Mouse (Mus musculus) kidney, embryonic 14.5 days (tissue): ENCODE measurements around the gene Lrp8. TPM values are rescaled to one million over a fixed set of nuclear protein-coding genes. Genes with fewer than 3 reads are reported as not detected.

Experiments used
- ATAC-seq: fragments of 200-750 bp; cut with Nextera tagmentation; 2 replicates; pipeline ENCODE4 v1.8.0; 2017; ENCODE audit warnings: moderate number of reproducible peaks, mild to moderate bottlenecking, moderate TSS enrichment, moderate library complexity; ENCODE audit not compliant: low FRiP score, low TSS enrichment
- H3K27ac ChIP-seq: fragments of 300-500 bp; sonication (generic); 2 replicates; pipeline ENCODE4 v1.5.1; 2014; ENCODE audit warnings: low read depth, mild to moderate bottlenecking, low read length, moderate library complexity, mixed read lengths
- H3K27me3 ChIP-seq: fragments of 300-500 bp; sonication (generic); 2 replicates; pipeline ENCODE4 v1.6.1; 2014; ENCODE audit warnings: mild to moderate bottlenecking, low read length; ENCODE audit not compliant: control insufficient read depth, insufficient read depth
- H3K36me3 ChIP-seq: fragments of 300-500 bp; sonication (generic); 2 replicates; pipeline ENCODE4 v1.6.1; 2014; ENCODE audit warnings: low read length, mixed read lengths; ENCODE audit not compliant: control insufficient read depth, insufficient read depth
- H3K4me1 ChIP-seq: fragments of 300-500 bp; sonication (generic); 2 replicates; pipeline ENCODE4 v1.6.1; 2014; ENCODE audit warnings: low read length, mixed read lengths; ENCODE audit not compliant: control insufficient read depth, insufficient read depth
- H3K4me2 ChIP-seq: fragments of 300-500 bp; sonication (generic); replicated peaks from 2 replicates; pipeline ENCODE4 v1.6.1; 2014; ENCODE audit warnings: low read depth, mild to moderate bottlenecking, low read length
- H3K4me3 ChIP-seq: fragments of 300-500 bp; sonication (generic); 2 replicates; pipeline ENCODE4 v1.5.1; 2014; ENCODE audit warnings: mild to moderate bottlenecking, low read length
- H3K9ac ChIP-seq: fragments of 300-500 bp; sonication (generic); 2 replicates; pipeline ENCODE4 v1.6.1; 2014; ENCODE audit warnings: low read depth, mild to moderate bottlenecking, low read length, moderate library complexity
- H3K9me3 ChIP-seq: fragments of 300-500 bp; sonication (generic); 2 replicates; pipeline ENCODE4 v1.6.1; 2016; ENCODE audit warnings: low read length; ENCODE audit not compliant: control insufficient read depth
- WGBS: fragments of 180-500 bp; shearing (Covaris S2); extraction: QIAGEN DNeasy Blood & Tissue Kit; methylation state at CpG from one replicate; pipeline ENCODE4 v1.1.7; 2014; 5-methylcytosine and 5-hydroxymethylcytosine counted together
- polyA plus RNA-seq: library from polyadenylated mRNA; unstranded; fragments of >200 nt; fragmentation: Nextera tagmentation; extraction: Ambion mirVana; gene quantifications from 2 replicates; pipeline ENCODE4 v1.2.1, GENCODE M21; 2014

Lrp8 gene
- polyA plus RNA-seq, 1 experiment from 2014 or later = 4.2 TPM

DNA sequence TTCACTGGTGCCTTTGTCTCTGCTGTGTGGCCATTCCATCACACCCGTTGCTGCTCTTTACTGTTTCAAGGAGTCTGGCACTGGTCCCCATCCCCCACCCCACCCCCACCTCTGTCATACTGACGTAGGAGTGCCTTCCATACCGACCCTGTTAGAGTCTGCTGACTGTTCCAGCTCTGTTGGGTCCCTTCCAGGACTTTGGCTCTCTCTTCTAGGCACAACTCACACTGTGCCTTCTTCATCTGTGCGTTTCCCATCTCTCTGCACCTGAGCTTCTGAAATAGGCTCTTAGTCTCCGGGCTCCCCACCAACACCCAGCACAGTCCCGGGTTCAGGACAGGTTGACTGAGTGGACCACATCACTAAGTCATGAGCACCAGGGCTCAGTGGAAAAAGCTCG lies 44.7 kb downstream of the Lrp8 start:
- Histone ChIP-seq H3K4me3 (no peak overlapping the region), H3K27me3 (peaks cover 6% of the 10 kb centered on the region), H3K36me3 (no peaks in the 10 kb centered on the region), H3K9me3 (no peaks in the 10 kb centered on the region), H3K27ac (no peak overlapping the region), H3K4me1 (no peaks in the 10 kb centered on the region), H3K4me2 (no peak overlapping the region), H3K9ac (no peak overlapping the region)
- ATAC-seq = no peak
- WGBS = 75% methylated on average over 7 of the region's 7 CpGs

DNA sequence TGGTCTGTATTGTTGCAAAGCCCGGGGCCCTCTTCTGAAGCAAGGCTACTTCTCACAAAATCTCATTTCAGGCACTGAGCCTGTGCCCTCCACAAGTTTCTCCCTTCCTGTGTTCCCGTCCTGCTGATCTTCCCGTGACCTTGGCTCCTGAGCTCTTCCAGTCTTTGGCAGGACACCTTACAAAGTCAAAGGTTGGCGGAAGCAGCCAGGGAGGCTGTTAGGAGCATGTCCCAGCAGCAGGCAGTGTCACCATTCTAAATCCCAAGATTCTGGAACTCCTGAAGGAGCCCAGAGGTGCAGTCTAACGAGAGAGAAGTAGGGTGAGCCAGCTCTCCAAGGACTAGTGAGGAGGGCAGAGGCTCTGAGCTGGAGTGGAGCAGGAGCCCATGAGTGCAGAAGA lies 46.5 kb downstream of the Lrp8 start:
- H3K9me3 ChIP-seq = no peaks in the 10 kb centered on the region
- no peak for ATAC-seq
- 75% methylated on average over 5 of the region's 5 CpGs for WGBS
- peaks cover 6% of the 10 kb centered on the region for H3K27me3 ChIP-seq
- H3K9ac ChIP-seq = no peak overlapping the region
- no peak overlapping the region for H3K27ac ChIP-seq
- no peaks in the 10 kb centered on the region for H3K36me3 ChIP-seq
- H3K4me2 ChIP-seq = no peak overlapping the region
- no peaks in the 10 kb centered on the region for H3K4me1 ChIP-seq
- H3K4me3 ChIP-seq = no peak overlapping the region

DNA sequence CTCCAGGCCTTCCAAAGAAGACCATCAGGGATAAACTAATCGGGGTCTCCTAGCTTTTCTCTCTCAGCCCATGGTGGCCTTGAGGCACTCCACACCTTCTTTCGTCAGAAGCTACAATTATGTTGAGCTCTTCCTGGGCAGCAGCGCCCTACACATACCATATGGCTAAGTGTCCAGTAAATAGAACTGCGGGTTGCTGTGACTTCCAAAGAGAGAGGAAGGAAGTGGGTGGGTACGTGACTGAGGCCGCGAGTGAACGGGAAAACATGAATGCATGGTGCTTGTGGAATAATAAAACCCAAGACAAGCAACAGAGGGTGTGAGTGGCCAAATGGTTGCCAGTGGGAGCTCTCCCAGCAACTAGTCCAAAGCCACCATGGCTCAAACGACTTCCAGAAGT lies 47.6 kb downstream of the Lrp8 start:
- Histone ChIP-seq H3K27me3 (peaks cover 6% of the 10 kb centered on the region), H3K27ac (no peak overlapping the region), H3K9ac (no peak overlapping the region), H3K9me3 (no peaks in the 10 kb centered on the region), H3K4me2 (no peak overlapping the region), H3K4me3 (no peak overlapping the region), H3K4me1 (no peaks in the 10 kb centered on the region), H3K36me3 (no peaks in the 10 kb centered on the region)
- no peak for ATAC-seq
- 43% methylated on average over 9 of the region's 9 CpGs for WGBS

DNA sequence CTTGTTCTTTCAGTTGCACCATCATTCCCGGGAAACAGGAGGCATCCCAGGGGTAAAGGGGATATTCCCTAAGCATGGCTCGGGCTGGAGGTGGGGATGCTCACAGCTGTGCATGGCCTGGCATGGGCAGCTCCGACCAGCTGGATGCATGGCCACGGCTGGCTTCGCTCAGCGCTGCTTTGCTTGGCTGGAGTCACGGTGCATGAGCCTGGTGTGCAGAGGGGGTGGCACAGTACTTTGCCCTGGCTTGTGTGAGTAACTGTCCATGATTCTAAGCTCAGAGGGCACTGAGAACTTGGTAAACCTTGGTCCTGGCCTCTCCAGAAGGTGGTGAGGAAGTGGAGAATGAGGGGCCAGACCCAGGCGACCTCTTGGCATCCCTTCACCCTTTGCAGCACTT lies 48.0 kb downstream of the Lrp8 start:
- WGBS = 85% methylated on average over 8 of the region's 8 CpGs
- ATAC-seq = no peak
- no peaks in the 10 kb centered on the region for H3K9me3 ChIP-seq

DNA sequence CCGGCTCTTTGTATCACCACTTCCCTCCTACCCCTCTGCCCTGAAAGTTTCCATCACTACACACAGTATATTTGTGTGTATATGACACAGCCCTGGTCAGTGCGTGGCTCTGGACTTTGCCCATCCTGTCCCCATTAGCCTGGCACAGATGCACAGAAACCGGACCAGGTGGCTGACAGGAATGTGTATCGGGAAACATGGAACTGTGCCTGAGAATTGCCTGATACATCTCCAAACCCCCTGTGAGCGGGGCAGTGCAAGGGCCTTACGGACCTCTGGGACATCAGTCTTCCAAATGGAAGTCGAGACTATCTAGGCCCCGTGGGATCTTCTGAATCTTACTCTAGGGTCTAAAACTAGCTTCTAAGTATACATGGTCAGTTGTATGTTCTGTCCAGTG lies 51.3 kb downstream of the Lrp8 start:
- Histone ChIP-seq H3K27ac (no peak overlapping the region), H3K4me2 (no peak overlapping the region), H3K9ac (no peak overlapping the region), H3K36me3 (peaks cover under 1% of the 10 kb centered on the region; the same call in 1 of the 2 replicates), H3K4me3 (no peak overlapping the region), H3K27me3 (no peaks in the 10 kb centered on the region), H3K9me3 (no peaks in the 10 kb centered on the region), H3K4me1 (no peaks in the 10 kb centered on the region)
- no peak for ATAC-seq
- 91% methylated on average over 8 of the region's 8 CpGs for WGBS

More for the DNA sequence above, 48.0 kb downstream of the Lrp8 start:
- H3K9ac ChIP-seq = no peak overlapping the region
- H3K4me1 ChIP-seq = no peaks in the 10 kb centered on the region
- H3K27me3 ChIP-seq = peaks cover 6% of the 10 kb centered on the region
- H3K27ac ChIP-seq = no peak overlapping the region
- no peak overlapping the region for H3K4me3 ChIP-seq
- no peak overlapping the region for H3K4me2 ChIP-seq
- H3K36me3 ChIP-seq = no peaks in the 10 kb centered on the region

DNA sequence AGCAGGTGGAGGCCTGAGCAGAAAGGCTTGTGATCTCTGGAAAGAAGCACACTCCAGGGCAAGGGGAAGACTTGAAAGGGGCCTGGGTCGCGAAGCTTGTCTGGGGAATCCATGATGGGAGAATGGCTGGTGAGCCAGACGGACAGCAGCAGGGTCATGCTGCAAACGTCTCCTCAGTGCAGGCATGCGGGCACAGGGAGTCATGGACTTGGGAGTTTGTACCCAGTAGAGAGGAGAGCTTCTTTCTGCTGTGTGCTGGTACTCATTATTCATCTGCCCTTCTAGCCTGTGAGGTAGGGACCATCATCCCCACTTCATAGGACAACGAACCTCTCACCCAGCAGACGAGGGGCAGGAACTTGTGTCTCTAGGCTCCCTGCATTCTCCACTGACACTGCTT lies 51.8 kb downstream of the Lrp8 start:
- Histone ChIP-seq H3K4me3 (no peak overlapping the region), H3K9me3 (no peaks in the 10 kb centered on the region), H3K9ac (no peak overlapping the region), H3K4me1 (no peaks in the 10 kb centered on the region), H3K27me3 (no peaks in the 10 kb centered on the region), H3K27ac (no peak overlapping the region), H3K4me2 (no peak overlapping the region), H3K36me3 (peaks cover 2% of the 10 kb centered on the region; the same call in 1 of the 2 replicates)
- 93% methylated on average over 7 of the region's 7 CpGs for WGBS
- no peak for ATAC-seq

DNA sequence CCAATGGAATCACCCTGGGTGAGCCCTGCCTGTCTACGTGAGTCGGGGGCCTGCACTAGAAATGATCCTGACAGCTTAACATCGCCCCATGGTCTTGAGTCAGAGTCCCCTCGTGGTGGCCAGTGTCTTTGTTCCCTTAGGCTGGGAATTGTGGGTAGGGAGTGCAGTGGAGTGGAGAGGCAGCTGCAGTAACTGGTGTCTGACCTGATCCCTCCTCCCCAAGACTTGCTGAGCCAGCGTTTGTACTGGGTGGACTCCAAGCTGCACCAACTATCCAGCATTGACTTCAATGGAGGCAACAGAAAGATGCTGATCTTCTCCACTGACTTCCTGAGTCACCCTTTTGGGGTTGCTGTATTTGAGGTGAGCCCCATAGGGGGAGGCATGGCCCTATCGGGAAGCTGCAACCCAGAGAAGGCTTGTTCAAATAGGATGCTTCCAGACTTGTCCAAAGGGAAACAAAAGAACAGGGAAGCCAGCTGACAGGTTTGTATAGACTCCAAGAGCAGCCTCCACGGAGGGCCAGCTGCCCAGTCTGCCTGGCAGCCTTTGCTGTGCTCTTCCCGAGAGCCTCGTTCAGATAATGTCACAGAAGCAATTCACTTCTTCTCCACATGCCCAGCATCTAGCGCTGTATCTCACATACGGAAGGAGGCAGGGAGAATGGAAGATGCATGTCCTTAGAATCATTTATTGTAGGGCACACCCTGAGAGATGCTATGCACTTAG lies 55.1 kb downstream of the Lrp8 start:
- ATAC-seq = no peak
- H3K4me2 ChIP-seq = no peak overlapping the region
- no peak overlapping the region for H3K27ac ChIP-seq
- H3K27me3 ChIP-seq = no peaks in the 10 kb centered on the region
- no peaks in the 10 kb centered on the region for H3K4me1 ChIP-seq
- H3K9ac ChIP-seq = no peak overlapping the region
- 76% methylated on average over 11 of the region's 11 CpGs for WGBS
- H3K4me3 ChIP-seq = no peak overlapping the region
- H3K9me3 ChIP-seq = no peaks in the 10 kb centered on the region
- H3K36me3 ChIP-seq = peaks cover 2% of the 10 kb centered on the region; the same call in 1 of the 2 replicates

DNA sequence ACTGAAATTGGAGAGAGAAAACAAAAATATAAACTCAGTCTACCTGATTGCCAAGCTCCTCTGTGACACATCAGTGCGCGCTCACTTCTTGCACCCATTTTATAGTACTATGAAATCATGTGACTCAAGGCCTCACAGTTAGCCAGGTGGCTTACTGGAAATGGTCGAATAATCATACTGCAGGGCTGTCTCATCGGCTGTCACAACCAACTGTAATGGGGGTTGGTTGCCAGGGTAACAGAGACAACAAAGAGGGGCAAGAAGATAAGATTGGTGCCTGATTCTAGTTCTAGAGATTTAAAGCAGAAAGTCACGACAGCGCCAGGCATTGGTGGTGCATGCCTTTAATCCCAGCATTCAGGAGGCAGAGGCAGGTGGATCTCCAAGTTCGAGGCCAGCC lies 56.9 kb downstream of the Lrp8 start:
- H3K27me3 ChIP-seq = no peaks in the 10 kb centered on the region
- no peaks in the 10 kb centered on the region for H3K4me1 ChIP-seq
- H3K27ac ChIP-seq = no peak overlapping the region
- ATAC-seq = no peak
- H3K4me3 ChIP-seq = no peak overlapping the region
- no peak overlapping the region for H3K4me2 ChIP-seq
- no peaks in the 10 kb centered on the region for H3K9me3 ChIP-seq
- H3K36me3 ChIP-seq = peaks cover 2% of the 10 kb centered on the region; the same call in 1 of the 2 replicates
- WGBS = 90% methylated on average over 7 of the region's 7 CpGs
- H3K9ac ChIP-seq = no peak overlapping the region

DNA sequence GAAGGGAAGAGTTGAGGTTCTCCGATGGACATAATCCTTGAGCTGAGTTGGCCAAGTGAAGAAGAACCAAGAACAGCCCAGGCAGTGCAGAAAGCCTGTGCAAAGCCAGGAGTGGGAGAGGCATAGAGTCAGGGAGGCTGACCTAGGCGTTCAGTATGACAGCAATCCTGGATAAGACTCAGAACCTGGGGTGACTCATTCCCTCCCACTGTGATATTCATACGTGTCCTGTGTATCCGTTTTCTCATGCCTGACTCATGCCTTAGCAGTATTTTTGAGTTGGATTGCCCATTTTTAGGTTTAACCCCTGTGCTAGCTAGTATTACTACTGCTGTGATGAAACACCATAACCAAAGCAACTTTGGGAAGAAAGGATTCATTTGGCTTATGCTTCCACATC lies 62.8 kb downstream of the Lrp8 start:
- Histone ChIP-seq H3K27ac (no peak overlapping the region), H3K9ac (no peak overlapping the region), H3K9me3 (no peaks in the 10 kb centered on the region), H3K4me3 (no peak overlapping the region), H3K27me3 (no peaks in the 10 kb centered on the region), H3K4me1 (no peaks in the 10 kb centered on the region), H3K36me3 (no peaks in the 10 kb centered on the region; the same call in 1 of the 2 replicates), H3K4me2 (no peak overlapping the region)
- ATAC-seq = no peak
- WGBS = 89% methylated on average over 4 of the region's 4 CpGs
